Mouse (Mus musculus) lung, postnatal 10 days (tissue): ENCODE measurements around the gene Itgb4.
"Not testable (repeated sequence)": the region's sequence is repeated elsewhere in the genome, so short reads cannot be mapped to it uniquely, and the experiment has no call there.

Experiments
- DNase-seq: peaks from one replicate; pipeline ENCODE4 v3.0.0; 2021

Itgb4 gene

GRCm38 (mm10) chr11:116009661-116010060 is 35.2 kb downstream of the Itgb4 start:
- no peak for DNase-seq

- no peak for DNase-seq
Measured at GRCm38 (mm10) chr11:116010146-116010545, 35.6 kb downstream of the Itgb4 start.

GRCm38 (mm10) chr11:116010948-116011347 is 36.4 kb downstream of the Itgb4 start:
- DNase-seq: no peak

GRCm38 (mm10) chr11:116011529-116012261 is 37.2 kb downstream of the Itgb4 start:
- DNase-seq: no peak

- peak; percentile 96 for DNase-seq
Measured at GRCm38 (mm10) chr11:116012262-116012947, 37.9 kb downstream of the Itgb4 start, which contains the start of gene Galk1. TSS of gene Galk1 (minus strand) at chr11:116012719.

- DNase-seq: no peak
Measured at GRCm38 (mm10) chr11:116014821-116015220, 40.3 kb downstream of the Itgb4 start.

GRCm38 (mm10) chr11:116018106-116018505 is 43.6 kb downstream of the Itgb4 start:
- DNase-seq: peak; percentile 76

- not testable (repeated sequence) for DNase-seq
Measured at GRCm38 (mm10) chr11:116018867-116019266, 44.4 kb downstream of the Itgb4 start.

GRCm38 (mm10) chr11:116019360-116019791 is 44.9 kb downstream of the Itgb4 start:
- no peak for DNase-seq

- peak; percentile 64 for DNase-seq
Measured at GRCm38 (mm10) chr11:116019976-116020411, 45.5 kb downstream of the Itgb4 start.

GRCm38 (mm10) chr11:116020519-116020922 is 46.0 kb downstream of the Itgb4 start:
- DNase-seq: peak; percentile 52

- no peak for DNase-seq
Measured at GRCm38 (mm10) chr11:116021328-116022220, 47.1 kb downstream of the Itgb4 start.

- DNase-seq: no peak
Measured at GRCm38 (mm10) chr11:116022256-116022780, 47.8 kb downstream of the Itgb4 start.

GRCm38 (mm10) chr11:116023074-116023770 is 48.7 kb downstream of the Itgb4 start:
- DNase-seq: not testable (repeated sequence)

GRCm38 (mm10) chr11:116023771-116024355 is 49.4 kb downstream of the Itgb4 start:
- peak; percentile 78 for DNase-seq

GRCm38 (mm10) chr11:116024356-116024808 is 49.9 kb downstream of the Itgb4 start:
- peak; percentile 98 for DNase-seq

- DNase-seq: no peak
Measured at GRCm38 (mm10) chr11:116025056-116025845, 50.7 kb downstream of the Itgb4 start.

- peak; percentile 43 for DNase-seq
Measured at GRCm38 (mm10) chr11:116027756-116028155, 53.2 kb downstream of the Itgb4 start, which contains the start of gene H3f3b. TSS of gene H3f3b (minus strand) at chr11:116027962.

GRCm38 (mm10) chr11:116028177-116028865 is 53.8 kb downstream of the Itgb4 start:
- no peak for DNase-seq
